Mouse (Mus musculus): ENCODE data around the gene Cdh18.
"Not testable (repeated sequence)": the region's sequence is repeated elsewhere in the genome, so short reads cannot be mapped to it uniquely, and the experiment has no call there.

Gene Cdh18

GRCm38 (mm10) chr15:23257751-23258440 lies 709.1 kb downstream of the Cdh18 start:
- DNase-seq = no peak

- no peak for DNase-seq
Observed at GRCm38 (mm10) chr15:23278421-23278820, 729.6 kb downstream of the Cdh18 start.

GRCm38 (mm10) chr15:23305018-23305417 lies 756.2 kb downstream of the Cdh18 start:
- no peak for DNase-seq

- DNase-seq = no peak
Observed at GRCm38 (mm10) chr15:23316766-23317165, 767.9 kb downstream of the Cdh18 start.

- DNase-seq = no peak
Observed at GRCm38 (mm10) chr15:23317409-23317808, 768.6 kb downstream of the Cdh18 start.

- DNase-seq = not testable (repeated sequence)
Observed at GRCm38 (mm10) chr15:23340338-23340737, 791.5 kb downstream of the Cdh18 start.

- no peak for DNase-seq
Observed at GRCm38 (mm10) chr15:23351078-23351477, 802.3 kb downstream of the Cdh18 start.

- no peak for DNase-seq
Observed at GRCm38 (mm10) chr15:23366325-23366724, 817.5 kb downstream of the Cdh18 start.

GRCm38 (mm10) chr15:23367712-23368111 lies 818.9 kb downstream of the Cdh18 start:
- no peak for DNase-seq

GRCm38 (mm10) chr15:23378016-23378750 lies 829.4 kb downstream of the Cdh18 start:
- no peak for DNase-seq

GRCm38 (mm10) chr15:23385816-23386215 lies 837.0 kb downstream of the Cdh18 start:
- no peak for DNase-seq

GRCm38 (mm10) chr15:23396646-23397045 lies 847.8 kb downstream of the Cdh18 start:
- no peak for DNase-seq

- no peak for DNase-seq
Observed at GRCm38 (mm10) chr15:23403792-23404191, 855.0 kb downstream of the Cdh18 start.

GRCm38 (mm10) chr15:23408256-23408655 lies 859.4 kb downstream of the Cdh18 start:
- DNase-seq = no peak

- no peak for DNase-seq
Observed at GRCm38 (mm10) chr15:23416450-23417080, 867.7 kb downstream of the Cdh18 start.

- DNase-seq = no peak
Observed at GRCm38 (mm10) chr15:23418158-23418557, 869.3 kb downstream of the Cdh18 start.

GRCm38 (mm10) chr15:23420010-23420409 lies 871.2 kb downstream of the Cdh18 start:
- no peak for DNase-seq

GRCm38 (mm10) chr15:23430021-23430420 lies 881.2 kb downstream of the Cdh18 start:
- no peak for DNase-seq

- no peak for DNase-seq
Observed at GRCm38 (mm10) chr15:23448542-23448941, 899.7 kb downstream of the Cdh18 start.

GRCm38 (mm10) chr15:23452098-23452625 lies 903.3 kb downstream of the Cdh18 start:
- DNase-seq = no peak

GRCm38 (mm10) chr15:23453331-23453730 lies 904.5 kb downstream of the Cdh18 start:
- DNase-seq = no peak

GRCm38 (mm10) chr15:23455344-23455743 lies 906.5 kb downstream of the Cdh18 start:
- DNase-seq = no peak

GRCm38 (mm10) chr15:23457401-23457800 lies 908.6 kb downstream of the Cdh18 start:
- no peak for DNase-seq
